Mouse (Mus musculus) bone marrow, adult 2 months (tissue): Measurements from ENCODE around the gene Cad.

Experiments
- CTCF ChIP-seq: fragments of 200-500 bp; IDR thresholded peaks from 2 replicates; pipeline ENCODE4 v1.5.1; 2011; ENCODE audit warnings: low read length, control low read depth; ENCODE audit not compliant: control insufficient read depth, insufficient read depth
- POLR2A ChIP-seq: fragments of 200-500 bp; IDR thresholded peaks from 2 replicates; pipeline ENCODE4 v1.6.1; 2011; ENCODE audit warnings: low read depth, mild to moderate bottlenecking, control low read depth, low read length, borderline replicate concordance; ENCODE audit not compliant: control insufficient read depth

GRCm38 (mm10) chr5:31095711-31096480, 41.3 kb downstream of the Cad start:
- TF ChIP-seq CTCF: no peak
- TF ChIP-seq POLR2A: no peak
